Mouse (Mus musculus) lung, adult 2 months (tissue): ENCODE measurements around the gene Lmtk2. TPM values are rescaled to one million over a fixed set of nuclear protein-coding genes. Genes with fewer than 3 reads are reported as not detected.

Experiments used
- DNase-seq: peaks from one replicate; pipeline ENCODE4 v3.0.0; 2022
- H3K4me1 ChIP-seq: fragments of 200-500 bp; 2 replicates; pipeline ENCODE4 v1.6.1; 2011; ENCODE audit warnings: low read length; ENCODE audit not compliant: control insufficient read depth, insufficient read depth
- H3K4me3 ChIP-seq: fragments of 200-500 bp; replicated peaks from 2 replicates; pipeline ENCODE3; 2011; ENCODE audit warnings: low read depth, mild to moderate bottlenecking, control low read depth, low read length; ENCODE audit errors: extremely low read depth
- CTCF ChIP-seq: fragments of 200-500 bp; IDR thresholded peaks from 2 replicates; pipeline ENCODE4 v1.5.1; 2011; ENCODE audit warnings: mild to moderate bottlenecking, low read length, control low read depth; ENCODE audit not compliant: insufficient read depth
- POLR2A ChIP-seq: fragments of 200-500 bp; IDR thresholded peaks from 2 replicates; pipeline ENCODE4 v1.6.1; 2011; ENCODE audit warnings: low read depth, mild to moderate bottlenecking, control low read depth, low read length, borderline replicate concordance; ENCODE audit errors: extremely low read depth
- WGBS: fragments of 180-500 bp; shearing (Covaris S2); methylation state at CpG from one replicate; pipeline ENCODE4 v1.1.7; 2018; 5-methylcytosine and 5-hydroxymethylcytosine counted together
- polyA plus RNA-seq: library from polyadenylated mRNA; depleted of rRNA; stranded (reverse); fragments of >200 nt; gene quantifications from 2 replicates; pipeline ENCODE4 v1.2.3, GENCODE M21; 2012

Gene Lmtk2
- polyA plus RNA-seq, 1 experiment, result 24.2 TPM

DNA sequence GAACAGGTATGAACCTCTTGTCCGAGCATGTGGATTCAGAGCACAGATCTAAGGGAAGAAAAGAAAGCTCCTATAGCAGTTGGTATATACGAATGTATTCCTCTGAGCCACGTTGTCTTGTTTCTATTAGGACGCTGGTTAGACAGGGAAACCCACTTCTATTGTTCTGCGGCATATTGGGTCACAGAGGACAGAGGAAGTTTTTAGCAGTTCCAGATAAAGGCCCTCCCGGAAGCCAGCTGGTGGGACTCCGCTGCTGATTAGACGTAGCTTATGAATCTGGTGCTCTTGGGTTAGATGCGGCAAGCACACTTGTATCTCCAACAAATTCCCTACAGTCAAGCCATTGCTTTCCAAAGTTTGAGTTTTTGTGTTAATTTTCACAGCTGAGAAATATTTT lies 4.8 kb downstream of the Lmtk2 start:
- DNase-seq, result no peak
- TF ChIP-seq POLR2A (no peak), CTCF (no peak)
- WGBS, result 44% methylated on average over 9 of the region's 9 CpGs
- Histone ChIP-seq H3K4me1 (peaks cover 12% of the 10 kb centered on the region), H3K4me3 (no peak overlapping the region)

DNA sequence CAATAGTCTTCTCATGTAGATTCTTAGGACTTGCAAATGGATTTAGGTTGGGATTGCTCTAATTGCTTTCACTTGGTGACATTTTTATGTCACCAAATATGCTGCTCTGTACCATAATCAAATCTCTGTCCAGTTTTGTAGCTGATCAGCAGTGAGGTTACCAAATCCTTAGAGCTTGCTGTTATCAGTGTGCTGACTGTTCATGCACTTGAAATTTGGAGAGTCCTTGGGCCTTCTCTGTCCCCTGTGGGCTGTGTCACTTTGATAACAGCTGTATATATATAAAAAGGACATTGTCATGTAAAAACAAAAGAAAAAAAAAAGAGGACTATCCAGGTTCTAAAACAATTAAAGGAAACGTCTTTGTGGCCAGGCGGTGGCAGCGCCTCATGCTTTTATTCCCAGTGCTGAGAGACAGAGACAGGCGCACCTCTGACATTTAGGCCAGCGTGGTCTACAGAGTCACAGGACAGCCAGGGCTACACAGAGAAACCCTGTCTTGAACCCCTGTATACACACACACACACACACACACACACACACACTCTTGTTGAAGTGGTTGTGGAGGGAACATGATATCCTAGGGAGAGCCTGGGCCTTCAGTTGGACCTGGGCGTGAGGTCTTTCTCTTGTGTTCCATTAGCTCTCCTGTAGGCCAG lies 5.4 kb downstream of the Lmtk2 start:
- no peak for DNase-seq
- H3K4me3 ChIP-seq, result no peak overlapping the region
- WGBS, result 45% methylated on average over 6 of the region's 6 CpGs

DNA sequence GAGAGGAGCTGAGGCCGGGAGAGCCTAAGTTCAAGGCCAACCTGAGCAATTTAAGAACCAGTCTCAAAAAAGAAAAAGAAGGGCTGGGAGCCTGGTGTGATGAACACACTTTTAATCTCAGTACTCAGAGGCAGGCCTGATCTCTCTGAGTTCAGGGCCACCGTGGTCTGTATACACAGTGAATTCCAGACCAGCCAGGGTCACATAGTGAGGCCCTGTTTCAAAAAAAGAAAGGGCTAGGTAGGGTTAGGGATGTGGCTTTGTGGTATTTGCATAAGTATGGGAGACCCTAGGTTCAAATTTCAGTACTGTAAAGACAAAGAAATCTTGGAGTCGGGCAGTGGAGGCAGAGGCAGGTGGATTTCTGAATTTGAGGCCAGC lies 5.9 kb downstream of the Lmtk2 start:
- WGBS, result 48% methylated on average over 3 of the region's 3 CpGs
- H3K4me1 ChIP-seq, result peaks cover 11% of the 10 kb centered on the region

More for the DNA sequence above, 5.4 kb downstream of the Lmtk2 start:
- TF ChIP-seq CTCF (no peak), POLR2A (no peak)
- H3K4me1 ChIP-seq, result peaks cover 13% of the 10 kb centered on the region

DNA sequence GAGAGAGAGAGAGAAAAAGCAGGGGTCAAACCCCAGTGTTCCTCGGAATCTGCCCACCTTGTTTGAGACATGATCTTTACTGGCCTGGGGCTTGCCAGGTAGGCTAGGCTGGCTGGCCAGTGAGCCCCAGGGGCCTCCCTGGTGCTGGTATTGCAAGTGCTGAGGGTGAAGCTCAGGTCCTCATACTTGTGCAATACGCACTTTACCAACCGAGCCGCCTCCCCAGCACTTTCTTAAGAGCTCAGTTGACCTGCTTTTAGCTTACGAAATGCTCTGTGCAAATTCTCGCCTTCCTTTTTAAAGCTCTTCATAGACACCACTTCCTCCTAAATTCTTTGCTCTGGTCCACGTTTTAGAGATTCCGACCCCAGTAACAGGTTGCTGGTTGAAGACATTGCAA lies 9.0 kb downstream of the Lmtk2 start:
- WGBS, result 66% methylated on average over 8 of the region's 8 CpGs
- Histone ChIP-seq H3K4me1 (peaks cover 19% of the 10 kb centered on the region), H3K4me3 (no peak overlapping the region)
- TF ChIP-seq POLR2A, result no peak
- no peak for TF ChIP-seq CTCF
- DNase-seq, result no peak

More for the DNA sequence above, 5.9 kb downstream of the Lmtk2 start:
- DNase-seq, result no peak
- TF ChIP-seq POLR2A (no peak), CTCF (no peak)
- H3K4me3 ChIP-seq, result no peak overlapping the region

DNA sequence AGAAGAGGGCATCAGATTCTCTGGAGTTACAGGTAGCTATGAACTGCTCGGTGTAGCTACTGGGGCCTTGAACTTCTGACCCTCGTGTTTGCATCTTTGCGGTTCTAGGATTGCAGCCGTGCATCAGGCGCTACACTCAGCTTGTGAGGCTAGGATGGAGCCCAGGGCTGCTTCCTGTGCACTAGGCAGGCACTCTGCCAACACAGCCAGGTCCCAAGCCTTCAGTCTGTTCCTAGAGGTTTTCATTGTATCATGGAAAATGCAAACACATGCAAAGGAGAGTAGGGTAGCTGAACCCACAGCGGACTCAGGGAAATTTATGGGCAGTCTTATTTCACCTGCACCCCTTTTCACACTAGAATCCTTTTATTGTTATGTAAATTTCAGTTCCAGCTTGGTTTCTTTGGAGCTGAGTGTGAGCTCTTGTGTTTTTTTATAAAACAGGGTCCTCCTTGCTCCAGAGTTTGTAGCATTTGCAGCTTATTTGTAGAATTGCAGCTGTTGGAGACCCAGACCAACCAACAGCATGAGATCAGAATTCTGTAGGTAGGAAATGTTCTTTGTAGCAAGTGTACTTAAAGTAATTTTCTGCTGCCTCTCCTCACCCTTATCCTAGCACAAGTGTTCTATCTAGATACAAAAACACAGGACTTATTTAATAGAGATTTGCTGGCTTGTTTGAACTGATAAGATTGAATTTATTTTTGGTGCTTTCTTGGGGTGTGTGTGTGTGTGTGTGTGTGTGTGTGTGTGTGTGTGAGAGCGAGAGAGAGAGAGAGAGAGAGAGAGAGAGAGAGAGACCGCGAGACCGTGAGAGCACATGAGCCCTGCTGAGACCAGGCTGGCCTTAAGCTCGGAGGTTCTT lies 12.6 kb downstream of the Lmtk2 start:
- TF ChIP-seq CTCF, result no peak
- TF ChIP-seq POLR2A, result no peak
- 53% methylated on average over 11 of the region's 11 CpGs for WGBS
- Histone ChIP-seq H3K4me3 (no peak overlapping the region), H3K4me1 (peaks cover 16% of the 10 kb centered on the region)
- no peak for DNase-seq

DNA sequence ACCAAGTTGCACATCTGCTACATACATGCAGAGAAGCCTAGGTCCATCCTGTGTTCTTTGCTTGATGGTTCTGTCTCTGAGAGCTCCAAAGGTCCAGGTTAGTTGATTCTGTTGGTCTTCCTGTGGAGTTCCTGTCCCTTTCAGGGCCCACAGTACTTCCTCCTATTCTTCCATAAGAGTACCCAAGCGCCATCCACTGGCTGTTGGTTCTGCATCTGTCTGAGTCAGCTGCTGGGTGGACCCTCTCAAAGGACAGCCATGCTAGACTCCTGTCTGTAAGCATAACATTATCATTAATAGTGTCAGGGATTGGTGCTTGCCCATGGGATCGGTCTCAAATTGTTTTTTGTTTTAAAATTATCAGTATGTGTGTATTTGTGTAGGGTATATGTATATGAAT lies 13.8 kb downstream of the Lmtk2 start:
- no peak overlapping the region for H3K4me3 ChIP-seq
- TF ChIP-seq CTCF, result peak; percentile 13; the same call in 1 of the 2 replicates
- TF ChIP-seq POLR2A, result no peak
- 57% methylated on average over 2 of the region's 2 CpGs for WGBS
- DNase-seq, result no peak
- peaks cover 16% of the 10 kb centered on the region for H3K4me1 ChIP-seq

DNA sequence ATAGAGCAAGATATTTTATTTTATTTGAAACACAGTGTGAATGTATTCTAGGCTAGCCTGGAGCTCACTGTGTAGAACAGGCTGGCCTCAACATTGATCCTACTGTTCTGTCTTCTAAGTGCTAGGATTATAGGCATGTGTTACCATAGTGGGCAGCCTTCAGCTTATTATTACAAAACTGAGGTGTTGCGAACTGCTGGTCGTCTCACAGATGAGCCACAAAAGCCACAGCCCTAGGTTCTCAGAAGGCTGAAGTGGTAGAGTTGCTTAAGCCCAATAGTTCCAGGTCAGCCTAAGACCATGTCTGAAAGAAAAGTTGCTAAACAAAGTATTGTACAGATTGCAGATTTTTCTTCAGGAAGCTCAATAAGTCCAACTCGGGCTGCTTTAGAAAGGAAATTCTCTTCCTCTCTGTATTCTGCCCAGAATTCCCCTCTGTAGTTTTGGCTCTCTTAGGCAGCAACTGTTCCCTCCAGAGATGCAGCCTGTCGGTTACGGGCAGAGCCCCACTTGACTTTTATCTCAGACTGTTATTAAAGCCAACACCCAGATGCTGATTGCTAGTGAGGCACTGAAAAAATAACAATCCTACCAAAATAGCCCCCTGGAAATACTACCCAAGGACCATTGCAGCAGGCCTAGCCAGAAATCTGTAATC lies 14.9 kb downstream of the Lmtk2 start:
- Histone ChIP-seq H3K4me3 (no peak overlapping the region), H3K4me1 (peaks cover 17% of the 10 kb centered on the region)
- 49% methylated on average over 5 of the region's 5 CpGs for WGBS
- TF ChIP-seq CTCF (no peak), POLR2A (no peak)
- no peak for DNase-seq

DNA sequence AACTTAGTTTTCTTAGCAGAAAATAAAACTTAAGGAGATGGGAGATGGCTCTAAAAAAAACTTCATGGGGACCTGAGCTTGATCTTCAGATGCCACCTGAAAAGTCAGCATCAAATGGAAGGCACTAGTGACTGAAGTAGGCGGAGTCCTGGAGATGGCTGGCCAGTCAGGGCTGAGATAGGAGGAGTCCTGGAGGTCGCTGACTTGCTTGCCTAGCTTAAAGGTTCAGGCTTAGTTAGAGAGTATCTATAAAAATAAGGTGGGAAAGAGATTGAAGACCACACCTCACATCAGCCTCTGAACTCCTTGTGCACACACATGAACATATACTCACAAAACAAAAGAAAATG lies 15.4 kb downstream of the Lmtk2 start:
- TF ChIP-seq POLR2A (no peak), CTCF (no peak)
- no peak for DNase-seq
- Histone ChIP-seq H3K4me1 (peaks cover 16% of the 10 kb centered on the region), H3K4me3 (no peak overlapping the region)
- 86% methylated on average over 2 of the region's 2 CpGs for WGBS

DNA sequence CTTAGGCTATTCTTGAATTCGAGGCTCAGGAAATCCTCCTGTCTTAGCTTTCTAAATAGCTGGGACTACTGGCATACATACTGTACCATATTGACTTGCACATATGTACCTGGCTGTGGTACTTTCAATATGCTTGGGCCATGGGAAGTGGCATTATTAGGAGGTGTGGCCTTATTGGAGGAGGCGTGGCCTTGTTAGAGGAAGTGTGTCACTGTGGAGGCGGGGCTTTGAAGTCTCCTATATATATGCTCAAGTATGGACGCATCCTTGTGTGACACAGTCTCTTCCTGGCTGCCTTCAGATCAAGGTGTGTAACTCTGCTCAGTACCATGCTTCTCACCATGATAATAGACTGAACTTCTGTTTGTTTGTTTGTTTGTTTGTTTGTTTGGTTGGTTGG lies 18.0 kb downstream of the Lmtk2 start:
- TF ChIP-seq CTCF, result no peak
- no peak for TF ChIP-seq POLR2A
- H3K4me1 ChIP-seq, result peaks cover 18% of the 10 kb centered on the region
- 89% methylated on average over 4 of the region's 4 CpGs for WGBS
- DNase-seq, result no peak
- H3K4me3 ChIP-seq, result no peak overlapping the region
